Mouse (Mus musculus) Patski (cell line): ENCODE measurements at regions not wholly inside any gene's neighbourhood (a gene's known extent, or its start where the extent isn't known, plus 50 kb on each side); places are given as distances from the start of the nearest gene placed in this dataset.
A peak's percentile ranks its signal among the peaks of the same experiment; 100 is the strongest.

Experiments
- ATAC-seq: fragments of 100-300 bp; one replicate; pipeline ENCODE4 v1.8.0; 2021
- CTCF ChIA-PET: fragments of 350-600 bp; sonication (Branson Sonifier 250); formaldehyde crosslinking; loops from one replicate; lab custom pipeline; 2022; ENCODE audit warnings: inconsistent platforms; lab: Charles Lee
- POLR2A ChIA-PET: fragments of 350-600 bp; sonication (Branson Sonifier 250); formaldehyde crosslinking; loops from one replicate; lab custom pipeline; 2022; ENCODE audit warnings: antibody characterized with exemption, inconsistent platforms; lab: Charles Lee
- DNase-seq: peaks from one replicate; pipeline ENCODE4 v3.0.0-alpha.2; 2011; ENCODE audit warnings: low read depth, low spot score
- H3K27me3 ChIP-seq: fragments of 371-371 bp; one replicate; pipeline ENCODE4 v1.5.1; 2021
- CTCF ChIP-seq: fragments of 100-300 bp; IDR thresholded peaks from one replicate; pipeline ENCODE4 v1.5.1; 2021
- in situ Hi-C: fragments of 300-500 bp; cut with MboI; formaldehyde crosslinking; loops from 3 replicates; pipeline ENCODE4 v1.11.1; 2018; ENCODE audit warnings: low pct_unique_long_range_greater_than_20kb, mixed read lengths

DNA sequence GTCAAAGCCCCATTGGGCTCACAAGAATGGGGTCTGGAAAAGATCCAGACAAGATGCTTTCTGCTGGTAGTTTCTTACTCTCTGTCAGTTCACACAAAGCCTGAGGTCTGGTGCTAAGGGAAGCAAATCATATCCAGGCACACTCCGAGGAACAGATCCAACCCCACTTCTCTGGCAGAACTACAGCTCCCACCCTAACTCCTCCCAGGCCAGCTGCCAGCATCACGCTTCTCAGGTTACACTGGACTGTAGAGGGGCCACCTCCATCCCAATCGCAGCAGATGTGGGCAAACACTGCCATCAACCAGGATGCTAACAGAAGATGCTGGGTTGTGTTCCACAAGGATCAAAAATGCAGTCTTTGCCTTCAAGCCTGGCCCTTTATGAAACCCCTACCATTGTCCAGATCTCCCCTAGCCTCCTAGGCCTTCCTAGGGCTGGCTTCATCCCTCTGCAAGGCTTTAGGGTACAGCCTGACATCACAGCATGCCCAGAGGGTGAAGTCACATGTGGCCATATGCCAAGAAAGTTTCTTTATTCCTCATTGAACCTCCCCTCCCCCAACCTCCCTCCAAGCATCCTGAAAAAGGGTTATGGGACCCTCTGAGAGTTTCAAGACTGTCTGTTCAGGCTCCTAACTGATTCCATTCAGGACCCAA is 99.6 kb upstream of the 2610301B20Rik start:
- no peak for TF ChIP-seq CTCF
- no peak for DNase-seq
- POLR2A ChIA-PET: no interaction called here
- in situ Hi-C loops: no loop called here
- H3K27me3 ChIP-seq: no peaks in the 10 kb centered on the region
- CTCF ChIA-PET: interaction anchor here (1.5 kb wide), 1 partner anchor 9 kb away, joined by 3 read pairs; no protein-coding TSS in a partner anchor
- no peak for ATAC-seq

DNA sequence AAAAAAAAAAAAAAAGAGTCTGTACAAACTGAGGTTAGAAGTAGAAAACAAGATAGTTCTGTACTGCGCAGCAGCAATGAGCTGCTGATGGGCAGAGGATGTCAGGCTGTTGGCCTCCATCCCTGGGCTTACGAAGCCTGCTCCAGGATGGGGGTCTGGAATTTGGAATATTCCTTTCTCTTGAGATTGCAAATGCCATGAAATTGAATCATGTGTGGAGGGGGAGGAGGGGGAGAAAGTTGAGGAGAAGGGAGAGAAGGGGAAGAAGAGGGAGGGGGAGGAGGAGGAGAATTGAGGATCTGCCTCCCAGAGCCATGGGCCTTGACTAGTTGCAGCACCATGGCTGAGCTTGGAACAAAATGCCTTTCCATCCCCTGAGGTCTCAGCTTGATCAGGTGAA is 87.6 kb upstream of the 2610301B20Rik start:
- no peak for DNase-seq

DNA sequence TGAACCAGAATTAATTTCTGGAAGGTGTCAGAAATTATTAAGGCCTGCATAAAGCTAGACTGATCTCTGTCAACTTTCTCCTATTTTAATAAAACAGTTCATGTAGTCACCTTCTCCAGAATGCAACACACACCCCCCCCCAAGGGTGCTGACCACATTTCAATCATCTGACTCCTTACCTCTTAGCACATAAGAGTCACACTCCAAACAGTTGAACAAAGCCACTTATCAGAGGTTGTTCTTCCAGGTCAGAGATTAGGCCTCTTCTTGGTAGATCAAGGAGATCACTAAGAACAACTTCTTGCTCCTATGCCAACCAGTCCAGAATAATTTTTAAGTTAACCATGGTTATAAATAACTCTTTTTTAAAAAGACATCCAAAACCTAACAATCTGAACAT is 86.0 kb upstream of the 2610301B20Rik start:
- H3K27me3 ChIP-seq: no peaks in the 10 kb centered on the region
- POLR2A ChIA-PET: no interaction called here
- in situ Hi-C loops: no loop called here
- ATAC-seq (no peak), DNase-seq (no peak)
- no peak for TF ChIP-seq CTCF
- CTCF ChIA-PET: interaction anchor here (1.3 kb wide), 1 partner anchor 12 kb away, joined by 3 read pairs; no protein-coding TSS in a partner anchor

More for the DNA sequence above, 87.6 kb upstream of the 2610301B20Rik start:
- in situ Hi-C loops: no loop called here
- ChIA-PET CTCF (no interaction called here), POLR2A (no interaction called here)
- no peak for TF ChIP-seq CTCF
- no peak for ATAC-seq
- H3K27me3 ChIP-seq: no peaks in the 10 kb centered on the region

DNA sequence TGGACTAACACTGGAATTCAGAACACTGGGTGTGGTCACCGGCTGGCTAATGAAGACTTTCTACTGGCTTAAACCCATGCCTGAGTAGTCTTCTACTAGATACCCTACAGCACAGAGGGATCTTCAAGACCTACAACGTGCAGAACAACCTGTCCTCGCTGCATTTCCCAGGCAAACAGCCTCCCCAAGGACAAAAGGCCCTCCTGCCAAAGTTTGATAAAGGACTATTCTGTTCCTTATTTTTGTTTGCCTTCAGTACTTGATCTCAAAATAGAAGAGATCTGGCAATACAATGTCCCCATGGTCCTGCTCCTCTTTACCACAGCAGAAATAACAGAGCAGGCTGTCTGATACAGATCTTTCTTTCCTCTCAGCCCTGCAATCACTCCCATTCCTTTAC is 85.2 kb upstream of the 2610301B20Rik start:
- no peaks in the 10 kb centered on the region for H3K27me3 ChIP-seq
- CTCF ChIA-PET: interaction anchor here (1.3 kb wide), 1 partner anchor 13 kb away, joined by 3 read pairs; no protein-coding TSS in a partner anchor
- in situ Hi-C loops: no loop called here
- DNase-seq (no peak), ATAC-seq (no peak)
- POLR2A ChIA-PET: no interaction called here
- TF ChIP-seq CTCF: no peak

DNA sequence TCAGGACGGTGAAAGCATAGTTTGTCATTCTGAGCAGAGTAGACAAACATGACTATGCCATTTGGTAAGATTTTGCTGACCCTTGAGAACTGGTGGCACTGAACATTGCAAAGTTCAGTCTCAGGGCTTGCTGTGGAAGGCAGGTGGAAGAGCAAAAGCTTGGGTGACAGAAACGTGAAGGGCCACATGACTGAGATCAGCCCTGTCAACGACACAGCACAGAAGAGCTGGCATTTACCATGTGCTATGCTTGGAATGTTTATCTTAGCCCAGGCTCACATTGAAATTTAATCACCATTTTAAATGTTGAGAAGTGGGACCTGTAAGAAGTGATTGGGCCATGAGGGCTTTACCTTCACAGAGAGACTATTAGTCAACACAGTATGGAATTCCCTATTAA is 81.7 kb upstream of the 2610301B20Rik start:
- no peaks in the 10 kb centered on the region for H3K27me3 ChIP-seq
- in situ Hi-C loops: no loop called here
- POLR2A ChIA-PET: no interaction called here
- ATAC-seq (no peak), DNase-seq (no peak)
- CTCF ChIA-PET: interaction anchor here (1.8 kb wide), 1 partner anchor 15 kb away, joined by 3 read pairs; no protein-coding TSS in a partner anchor
- no peak for TF ChIP-seq CTCF

DNA sequence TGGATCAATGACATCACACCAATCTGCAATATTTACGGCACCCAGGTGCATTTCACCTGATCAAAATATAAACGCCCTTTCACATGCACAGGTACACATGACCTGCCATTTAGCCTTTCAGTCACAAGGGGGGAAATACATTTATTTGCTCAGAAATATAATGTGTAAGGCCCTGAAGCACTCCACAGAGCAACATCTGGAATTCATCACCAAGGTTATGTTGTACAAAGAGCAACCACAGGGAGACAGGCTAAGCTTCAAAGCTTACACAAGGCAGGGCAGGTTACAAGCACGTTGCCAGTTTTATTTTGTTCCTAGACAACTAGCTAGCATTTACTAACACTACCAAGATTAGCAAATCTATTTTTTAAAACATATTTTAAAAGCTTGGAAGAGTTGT is 79.8 kb upstream of the 2610301B20Rik start:
- no peak for DNase-seq
- ChIA-PET CTCF (interaction anchor here (0.9 kb wide), 1 partner anchor 645 kb away, joined by 3 read pairs; no protein-coding TSS in a partner anchor), POLR2A (no interaction called here)
- in situ Hi-C loops: no loop called here
- ATAC-seq: no peak
- H3K27me3 ChIP-seq: no peaks in the 10 kb centered on the region
- no peak for TF ChIP-seq CTCF

DNA sequence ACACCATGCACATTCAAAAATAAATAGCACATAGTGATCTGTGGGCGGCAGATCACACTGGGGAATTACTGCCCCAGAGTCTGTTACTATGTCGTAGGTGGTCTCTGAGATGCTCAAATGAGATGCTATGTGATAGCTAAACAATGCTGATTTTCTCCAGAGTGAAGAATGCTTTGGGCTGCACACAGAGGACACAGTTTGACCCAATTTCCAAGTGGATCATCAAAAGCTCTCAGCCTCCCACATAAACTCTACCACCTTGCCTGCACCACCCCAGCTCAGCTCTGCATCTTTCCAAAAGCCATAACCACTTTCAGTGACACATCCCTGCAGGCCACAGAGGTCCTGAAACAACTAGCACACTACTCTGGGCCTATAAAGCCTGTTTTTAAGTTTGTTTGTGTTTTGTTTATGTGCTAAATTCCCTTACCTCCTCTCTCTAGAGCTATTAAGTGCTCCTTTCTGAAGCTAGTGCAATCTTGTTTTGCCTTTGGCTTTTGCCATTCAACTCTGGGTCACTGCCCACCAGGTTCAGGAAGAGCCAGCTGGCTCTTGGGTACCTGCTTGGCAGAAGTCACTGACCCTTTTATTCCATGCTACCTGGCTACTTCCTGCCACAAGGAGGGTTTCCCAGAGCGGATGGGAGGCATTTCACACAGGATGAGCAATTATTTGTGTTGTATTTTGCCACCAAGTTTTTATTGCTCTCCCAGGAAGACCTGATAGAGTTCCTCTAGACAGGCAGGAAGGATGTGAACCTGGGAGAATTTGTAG is 73.3 kb upstream of the 2610301B20Rik start:
- in situ Hi-C loops: no loop called here
- TF ChIP-seq CTCF: no peak
- DNase-seq: no peak
- ATAC-seq: no peak
- ChIA-PET POLR2A (no interaction called here), CTCF (no interaction called here)
- H3K27me3 ChIP-seq: no peaks in the 10 kb centered on the region

DNA sequence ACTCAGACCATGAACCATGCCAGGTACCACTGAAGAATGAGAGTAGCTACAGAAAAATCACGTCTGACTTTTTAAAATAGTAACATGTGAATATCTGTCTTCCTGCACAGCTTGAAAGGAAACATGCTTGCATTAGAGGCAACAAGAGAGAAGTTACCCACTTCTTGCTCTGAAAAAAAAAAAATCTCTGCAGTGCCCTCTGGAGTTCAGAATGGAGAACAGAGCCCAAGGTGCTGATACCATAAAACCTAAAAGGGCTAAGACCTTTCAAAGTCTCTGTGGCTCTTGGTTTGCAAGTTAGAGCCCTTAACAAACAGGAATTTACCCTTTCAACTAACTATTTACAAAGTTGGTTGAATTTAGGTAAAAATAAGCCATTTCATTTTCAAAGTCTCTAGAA is 69.6 kb upstream of the 2610301B20Rik start:
- ChIA-PET POLR2A (no interaction called here), CTCF (interaction anchor here (1.1 kb wide), 1 partner anchor 30 kb away, joined by 4 read pairs; no protein-coding TSS in a partner anchor)
- TF ChIP-seq CTCF: peak; percentile 31
- ATAC-seq (no peak), DNase-seq (no peak)
- H3K27me3 ChIP-seq: no peaks in the 10 kb centered on the region
- in situ Hi-C loops: no loop called here

DNA sequence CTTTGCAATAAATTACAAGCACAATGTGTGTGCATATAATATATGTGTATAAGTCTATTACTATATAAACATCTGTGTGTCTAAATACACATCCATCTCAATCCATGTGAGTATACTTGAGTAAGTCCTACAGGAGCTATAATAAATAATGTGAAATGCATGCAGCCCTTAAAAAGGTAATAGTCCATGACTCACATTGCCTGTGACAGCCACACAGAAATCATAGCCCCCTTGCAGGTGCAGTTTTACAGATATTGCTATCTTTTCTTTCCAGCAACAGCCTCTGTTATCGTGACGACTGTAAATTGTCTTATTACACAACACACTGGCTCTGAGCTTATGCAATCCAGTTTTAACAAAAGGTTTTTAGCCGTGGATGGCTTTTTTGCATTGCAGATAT is 67.0 kb upstream of the 2610301B20Rik start:
- CTCF ChIA-PET: no interaction called here
- in situ Hi-C loops: no loop called here
- DNase-seq: no peak

DNA sequence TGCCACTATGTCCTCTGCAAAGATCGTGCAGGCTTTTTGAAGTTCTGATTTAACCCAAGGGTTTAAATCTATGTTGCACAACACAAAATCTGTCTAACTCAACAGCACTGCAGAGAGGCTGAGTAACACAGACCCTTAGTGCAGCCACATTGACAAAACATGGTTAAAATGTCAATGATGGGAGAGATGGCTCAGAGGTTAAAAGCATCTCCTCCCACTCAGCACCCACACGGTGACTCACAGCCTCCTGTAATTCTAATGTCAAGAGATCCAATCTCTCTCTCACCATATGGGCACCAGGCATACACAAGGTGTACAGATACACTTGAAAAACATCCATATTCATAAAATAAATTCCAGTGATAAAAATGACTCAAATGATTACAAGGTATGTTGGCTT is 61.4 kb upstream of the 2610301B20Rik start:
- POLR2A ChIA-PET: no interaction called here
- DNase-seq: no peak
- H3K27me3 ChIP-seq: no peaks in the 10 kb centered on the region
- CTCF ChIA-PET: no interaction called here
- in situ Hi-C loops: no loop called here
- no peak for TF ChIP-seq CTCF
- no peak for ATAC-seq

More for the DNA sequence above, 67.0 kb upstream of the 2610301B20Rik start:
- ATAC-seq: no peak
- no peaks in the 10 kb centered on the region for H3K27me3 ChIP-seq
- TF ChIP-seq CTCF: no peak
- POLR2A ChIA-PET: no interaction called here
